Mouse (Mus musculus) forebrain, embryonic 12.5 days (tissue): ENCODE measurements at regions not wholly inside any gene's neighbourhood (a gene's known extent, or its start where the extent isn't known, plus 50 kb on each side); places are given as distances from the start of the nearest gene placed in this dataset.
A peak's percentile ranks its signal among the peaks of the same experiment; 100 is the strongest.
"Not testable (repeated sequence)": the region's sequence is repeated elsewhere in the genome, so short reads cannot be mapped to it uniquely, and the experiment has no call there.

Experiments
- ATAC-seq: fragments of 200-750 bp; cut with Nextera tagmentation; 2 replicates; pipeline ENCODE4 v1.8.0; 2017; ENCODE audit warnings: moderate TSS enrichment; ENCODE audit not compliant: low FRiP score
- H3K27ac ChIP-seq: fragments of 300-500 bp; sonication (generic); 2 replicates; pipeline ENCODE4 v1.5.1; 2016; ENCODE audit warnings: mild to moderate bottlenecking
- H3K27me3 ChIP-seq: fragments of 300-500 bp; sonication (generic); 2 replicates; pipeline ENCODE4 v1.6.1; 2016; ENCODE audit warnings: mild to moderate bottlenecking
- H3K36me3 ChIP-seq: fragments of 300-500 bp; sonication (generic); replicated peaks from 2 replicates; pipeline ENCODE4 v1.6.1; 2016; ENCODE audit warnings: mild to moderate bottlenecking
- H3K4me1 ChIP-seq: fragments of 300-500 bp; sonication (generic); 2 replicates; pipeline ENCODE4 v1.6.1; 2016
- H3K4me2 ChIP-seq: fragments of 300-500 bp; sonication (generic); 2 replicates; pipeline ENCODE4 v1.6.1; 2016; ENCODE audit warnings: mild to moderate bottlenecking, moderate library complexity
- H3K4me3 ChIP-seq: fragments of 300-500 bp; sonication (generic); replicated peaks from 2 replicates; pipeline ENCODE4 v1.5.1; 2016; ENCODE audit warnings: mild to moderate bottlenecking
- H3K9ac ChIP-seq: fragments of 300-500 bp; sonication (generic); 2 replicates; pipeline ENCODE4 v1.6.1; 2016; ENCODE audit warnings: mild to moderate bottlenecking
- H3K9me3 ChIP-seq: fragments of 300-500 bp; sonication (generic); 2 replicates; pipeline ENCODE4 v1.6.1; 2016
- WGBS: fragments of 180-500 bp; shearing (Covaris S2); methylation state at CpG from one replicate; pipeline ENCODE4 v1.1.7; 2016; 5-methylcytosine and 5-hydroxymethylcytosine counted together

- Histone ChIP-seq H3K27me3 (no peaks in the 10 kb centered on the region), H3K36me3 (no peaks in the 10 kb centered on the region), H3K9me3 (no peaks in the 10 kb centered on the region), H3K4me2 (no peak overlapping the region), H3K27ac (no peak overlapping the region), H3K4me1 (no peaks in the 10 kb centered on the region), H3K9ac (no peak overlapping the region), H3K4me3 (no peak overlapping the region)
- ATAC-seq, result no peak
- WGBS, result 84% methylated on average over 2 of the region's 2 CpGs
Measured at GRCm38 (mm10) chr1:98665584-98665983, 244.7 kb downstream of the Slco6d1 start.

- not testable (repeated sequence) for ATAC-seq, H3K9me3 ChIP-seq
- 64% methylated on average over 2 of the region's 2 CpGs for WGBS
Measured at GRCm38 (mm10) chr1:98667426-98667825, 246.5 kb downstream of the Slco6d1 start.

GRCm38 (mm10) chr1:98667887-98668286, 247.0 kb downstream of the Slco6d1 start:
- Histone ChIP-seq H3K27ac (no peak overlapping the region), H3K4me3 (no peak overlapping the region), H3K9me3 (no peaks in the 10 kb centered on the region), H3K4me1 (no peaks in the 10 kb centered on the region), H3K36me3 (no peaks in the 10 kb centered on the region), H3K4me2 (no peak overlapping the region), H3K9ac (no peak overlapping the region), H3K27me3 (no peaks in the 10 kb centered on the region)
- no peak for ATAC-seq
- 77% methylated on average over 1 of the region's 1 CpGs for WGBS

More at GRCm38 (mm10) chr1:98667426-98667825, 246.5 kb downstream of the Slco6d1 start:
- H3K4me1 ChIP-seq, H3K27me3 ChIP-seq, H3K36me3 ChIP-seq, H3K4me2 ChIP-seq, H3K27ac ChIP-seq, H3K9ac ChIP-seq, H3K4me3 ChIP-seq: not testable (repeated sequence)

- H3K4me3 ChIP-seq, result no peak overlapping the region
- no peaks in the 10 kb centered on the region for H3K36me3 ChIP-seq
- no peak overlapping the region for H3K27ac ChIP-seq
- no peaks in the 10 kb centered on the region for H3K9me3 ChIP-seq
- H3K4me2 ChIP-seq, result no peak overlapping the region
- no peaks in the 10 kb centered on the region for H3K27me3 ChIP-seq
- no peak for ATAC-seq
- WGBS, result 70% methylated on average over 2 of the region's 2 CpGs
- no peak overlapping the region for H3K9ac ChIP-seq
- H3K4me1 ChIP-seq, result no peaks in the 10 kb centered on the region
Measured at GRCm38 (mm10) chr1:98668595-98668994, 247.7 kb downstream of the Slco6d1 start.

- 93% methylated on average over 3 of the region's 3 CpGs for WGBS
- Histone ChIP-seq H3K9me3 (no peaks in the 10 kb centered on the region), H3K4me2 (no peak overlapping the region), H3K9ac (no peak overlapping the region), H3K27ac (no peak overlapping the region), H3K4me3 (no peak overlapping the region), H3K4me1 (no peaks in the 10 kb centered on the region), H3K27me3 (no peaks in the 10 kb centered on the region), H3K36me3 (no peaks in the 10 kb centered on the region)
- ATAC-seq, result no peak
Measured at GRCm38 (mm10) chr1:98678686-98679085, 257.8 kb downstream of the Slco6d1 start.

GRCm38 (mm10) chr1:98713809-98714208, 292.9 kb downstream of the Slco6d1 start:
- no peak overlapping the region for H3K4me3 ChIP-seq
- no peaks in the 10 kb centered on the region for H3K27me3 ChIP-seq
- no peaks in the 10 kb centered on the region for H3K36me3 ChIP-seq
- H3K9ac ChIP-seq, result no peak overlapping the region
- no peak overlapping the region for H3K27ac ChIP-seq
- no peaks in the 10 kb centered on the region for H3K9me3 ChIP-seq
- H3K4me2 ChIP-seq, result no peak overlapping the region
- no peaks in the 10 kb centered on the region for H3K4me1 ChIP-seq
- WGBS, result 90% methylated on average over 2 of the region's 2 CpGs
- ATAC-seq, result no peak

GRCm38 (mm10) chr1:98714307-98714706, 293.4 kb downstream of the Slco6d1 start:
- Histone ChIP-seq H3K9me3 (no peaks in the 10 kb centered on the region), H3K36me3 (no peaks in the 10 kb centered on the region), H3K9ac (no peak overlapping the region), H3K27ac (no peak overlapping the region), H3K4me3 (no peak overlapping the region), H3K27me3 (no peaks in the 10 kb centered on the region), H3K4me1 (no peaks in the 10 kb centered on the region), H3K4me2 (no peak overlapping the region)
- 0 out of 2 replicates have a peak, but pooled peaks have one; percentile 20 for ATAC-seq
- WGBS, result 93% methylated on average over 1 of the region's 1 CpGs

GRCm38 (mm10) chr1:98720595-98720994, 299.7 kb downstream of the Slco6d1 start:
- 92% methylated on average over 1 of the region's 1 CpGs for WGBS
- no peaks in the 10 kb centered on the region for H3K4me1 ChIP-seq
- H3K27me3 ChIP-seq, result no peaks in the 10 kb centered on the region
- H3K36me3 ChIP-seq, result no peaks in the 10 kb centered on the region
- H3K9ac ChIP-seq, result no peak overlapping the region
- no peak overlapping the region for H3K4me3 ChIP-seq
- no peak for ATAC-seq
- H3K4me2 ChIP-seq, result no peak overlapping the region
- H3K9me3 ChIP-seq, result no peaks in the 10 kb centered on the region
- H3K27ac ChIP-seq, result no peak overlapping the region

GRCm38 (mm10) chr1:98727354-98728015, 306.6 kb downstream of the Slco6d1 start:
- no peak for ATAC-seq
- no peak overlapping the region for H3K4me3 ChIP-seq
- no peak overlapping the region for H3K4me2 ChIP-seq
- H3K27ac ChIP-seq, result no peak overlapping the region
- H3K9me3 ChIP-seq, result no peaks in the 10 kb centered on the region
- no peaks in the 10 kb centered on the region for H3K27me3 ChIP-seq
- no peak overlapping the region for H3K9ac ChIP-seq
- 87% methylated on average over 3 of the region's 3 CpGs for WGBS
- no peaks in the 10 kb centered on the region for H3K36me3 ChIP-seq
- no peaks in the 10 kb centered on the region for H3K4me1 ChIP-seq

- no peak overlapping the region for H3K27ac ChIP-seq
- H3K9me3 ChIP-seq, result no peaks in the 10 kb centered on the region
- no peaks in the 10 kb centered on the region for H3K27me3 ChIP-seq
- H3K36me3 ChIP-seq, result no peaks in the 10 kb centered on the region
- no peaks in the 10 kb centered on the region for H3K4me1 ChIP-seq
- ATAC-seq, result peak; percentile 82
- no peak overlapping the region for H3K9ac ChIP-seq
- no peak overlapping the region for H3K4me3 ChIP-seq
- WGBS, result 1% methylated on average over 2 of the region's 2 CpGs
- no peak overlapping the region for H3K4me2 ChIP-seq
Measured at GRCm38 (mm10) chr1:98748886-98749285, 328.0 kb downstream of the Slco6d1 start.

GRCm38 (mm10) chr1:98788528-98788927, 367.6 kb downstream of the Slco6d1 start:
- H3K4me2 ChIP-seq, result no peak overlapping the region
- H3K36me3 ChIP-seq, result no peaks in the 10 kb centered on the region
- no peaks in the 10 kb centered on the region for H3K9me3 ChIP-seq
- H3K27ac ChIP-seq, result no peak overlapping the region
- 90% methylated on average over 2 of the region's 2 CpGs for WGBS
- no peak overlapping the region for H3K4me3 ChIP-seq
- H3K9ac ChIP-seq, result no peak overlapping the region
- H3K27me3 ChIP-seq, result no peaks in the 10 kb centered on the region
- ATAC-seq, result no peak
- no peaks in the 10 kb centered on the region for H3K4me1 ChIP-seq

GRCm38 (mm10) chr1:98793320-98793719, 372.4 kb downstream of the Slco6d1 start:
- Histone ChIP-seq H3K4me3 (no peak overlapping the region), H3K27ac (no peak overlapping the region), H3K9ac (no peak overlapping the region), H3K4me2 (no peak overlapping the region), H3K36me3 (no peaks in the 10 kb centered on the region), H3K9me3 (no peaks in the 10 kb centered on the region), H3K4me1 (no peaks in the 10 kb centered on the region), H3K27me3 (no peaks in the 10 kb centered on the region)
- 90% methylated on average over 3 of the region's 3 CpGs for WGBS
- ATAC-seq, result no peak

- ATAC-seq, result no peak
- Histone ChIP-seq H3K27me3 (no peaks in the 10 kb centered on the region), H3K4me3 (no peak overlapping the region), H3K9me3 (no peaks in the 10 kb centered on the region), H3K27ac (no peak overlapping the region), H3K36me3 (no peaks in the 10 kb centered on the region), H3K4me1 (no peaks in the 10 kb centered on the region), H3K9ac (no peak overlapping the region), H3K4me2 (no peak overlapping the region)
Measured at GRCm38 (mm10) chr1:98812543-98812942, 391.6 kb downstream of the Slco6d1 start.
